Mouse (Mus musculus) spleen, postnatal 4 days (tissue): ENCODE measurements around the gene Hdac7.
A peak's percentile ranks its signal among the peaks of the same experiment; 100 is the strongest.
"Not testable (repeated sequence)": the region's sequence is repeated elsewhere in the genome, so short reads cannot be mapped to it uniquely, and the experiment has no call there.

Source experiments
- DNase-seq, 2 experiments: peaks; one replicate each; pipeline ENCODE4 v3.0.0; 2022; ENCODE audit warnings: low spot score in 2 of 2

The Hdac7 gene

DNA sequence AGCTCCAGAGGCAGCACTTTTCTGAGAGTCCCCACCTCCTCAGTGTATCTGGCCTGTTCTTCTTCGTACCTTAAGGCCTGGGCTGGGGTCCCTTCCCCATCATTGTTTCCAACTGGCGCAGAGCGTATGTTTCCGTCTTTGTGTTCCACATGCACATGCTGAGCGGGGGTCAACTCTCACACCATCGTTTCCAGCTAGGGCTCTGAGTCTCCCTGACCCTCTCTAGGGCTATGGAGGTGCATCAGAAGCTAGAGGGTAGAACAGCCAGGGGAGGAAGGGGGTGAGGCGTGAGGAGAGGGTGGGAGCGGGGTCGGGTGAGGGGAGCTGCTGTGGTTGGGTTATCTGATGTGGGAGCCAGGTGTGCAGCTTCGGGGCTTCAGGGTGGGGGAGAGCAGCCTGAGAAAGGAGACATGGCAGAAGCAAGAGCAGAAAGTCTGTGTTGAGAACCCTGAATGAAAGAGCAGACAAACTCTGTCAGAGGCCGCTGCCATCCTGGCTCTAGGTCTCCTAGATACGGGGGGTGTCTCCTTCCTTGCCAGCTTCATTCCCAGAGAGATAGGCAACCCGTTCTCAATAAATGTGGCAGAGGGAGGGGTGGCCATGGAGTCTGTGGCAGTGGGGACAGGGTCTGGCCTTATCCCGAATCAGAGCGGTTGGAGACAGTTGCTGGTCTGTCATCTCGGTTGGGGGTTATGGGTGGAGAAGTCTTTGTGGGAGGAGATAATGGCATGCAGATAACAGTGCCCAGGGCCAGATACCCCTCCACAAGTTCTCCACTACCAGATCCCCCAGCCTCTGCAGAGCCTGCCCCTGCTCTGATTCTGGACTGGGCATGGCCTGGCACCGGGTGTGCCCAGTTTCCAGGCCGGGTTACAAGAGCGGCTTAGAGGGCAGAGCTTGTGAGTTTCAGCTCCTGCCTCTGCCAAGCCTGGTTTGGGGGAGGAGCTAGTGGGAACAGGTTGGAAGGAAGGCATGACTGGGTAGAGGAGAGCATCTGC lies at the start of gene Hdac7:
Gene Hdac7 (minus strand): TSS at position 466 of the 998 bp plus-strand sequence.
- peak in 1 of 2 experiments; percentile 68 for DNase-seq

DNA sequence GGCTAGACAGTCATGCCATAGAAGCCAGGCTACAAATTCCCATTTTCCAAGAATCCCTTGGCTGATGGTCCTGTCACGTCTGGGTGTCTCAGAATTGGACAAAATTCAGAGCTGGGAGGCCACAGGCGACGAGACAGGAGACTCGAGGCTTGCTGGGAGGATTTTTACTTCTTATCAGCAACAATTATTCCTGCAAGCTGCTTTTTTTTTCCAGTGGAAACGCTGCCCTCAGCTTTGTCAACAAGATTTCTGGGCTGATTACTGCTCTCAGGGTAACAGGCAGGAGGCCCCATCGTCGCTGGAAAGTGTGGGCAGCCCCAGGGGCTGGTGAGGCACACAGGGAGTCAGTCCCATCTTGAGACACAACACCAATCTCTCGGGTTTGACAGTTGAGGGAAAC lies 48.2 kb upstream of the Hdac7 start:
- DNase-seq, result no peak

DNA sequence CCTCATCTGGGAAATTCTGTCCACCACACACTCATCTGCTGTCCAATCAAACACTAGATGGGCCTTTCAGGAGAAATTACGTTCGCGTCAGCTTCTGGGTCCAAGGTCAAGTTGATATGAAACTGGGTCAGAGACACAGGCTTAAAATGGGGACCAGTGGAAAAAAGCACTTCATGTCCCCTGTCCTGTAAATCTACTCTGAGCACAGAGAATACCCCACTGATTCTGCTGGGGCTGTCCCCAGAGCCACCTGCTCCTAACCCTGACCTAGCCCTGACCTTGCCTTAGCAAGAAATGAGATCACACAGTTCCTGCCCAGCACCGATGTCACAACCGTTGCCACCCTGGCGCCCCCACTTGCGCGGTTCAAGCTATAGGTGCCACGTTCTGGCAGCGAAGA lies 46.1 kb upstream of the Hdac7 start:
- DNase-seq, result no peak

DNA sequence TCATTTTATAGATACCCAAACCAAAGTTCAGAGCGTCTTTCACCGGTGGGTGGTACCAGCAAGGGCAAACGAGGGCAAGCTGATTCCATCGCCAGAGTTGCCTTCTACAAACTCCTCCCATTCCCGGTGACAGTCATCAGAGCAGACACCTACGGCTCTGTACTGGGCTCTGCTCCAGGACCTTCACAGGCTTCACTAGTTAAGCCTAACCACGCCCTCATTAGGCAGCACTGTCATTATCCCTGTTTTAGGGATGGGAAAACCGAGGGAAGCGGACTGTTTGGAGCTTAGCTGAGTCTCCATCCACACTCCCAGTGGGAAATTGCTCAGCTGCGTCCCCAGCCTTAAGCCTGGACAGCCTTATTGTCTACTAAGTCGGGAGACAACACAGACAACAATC lies 45.7 kb upstream of the Hdac7 start:
- no peak for DNase-seq

DNA sequence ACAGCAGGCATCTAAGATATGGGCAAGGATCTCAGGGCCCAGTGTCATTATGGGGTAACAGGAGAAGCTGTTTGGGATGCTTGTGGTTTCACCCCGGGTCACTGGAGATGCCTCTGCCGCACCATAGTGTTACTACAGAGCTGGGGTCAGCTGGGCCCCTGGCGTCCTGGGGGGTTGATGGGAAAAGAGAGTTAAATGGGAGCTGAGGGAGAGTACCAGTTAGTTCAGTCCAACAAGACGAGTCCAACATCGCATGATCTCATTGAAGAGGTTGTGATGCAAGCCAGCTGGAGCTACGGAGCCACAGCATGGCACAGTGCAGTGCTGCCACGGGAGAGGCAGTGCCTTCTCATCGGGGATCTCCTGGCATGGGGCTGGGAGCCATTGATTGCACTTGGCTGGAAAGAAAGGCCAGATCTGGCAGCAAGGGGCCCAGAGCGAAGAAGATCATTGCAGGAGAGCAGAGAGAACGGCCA lies 43.3 kb upstream of the Hdac7 start:
- no peak for DNase-seq

DNA sequence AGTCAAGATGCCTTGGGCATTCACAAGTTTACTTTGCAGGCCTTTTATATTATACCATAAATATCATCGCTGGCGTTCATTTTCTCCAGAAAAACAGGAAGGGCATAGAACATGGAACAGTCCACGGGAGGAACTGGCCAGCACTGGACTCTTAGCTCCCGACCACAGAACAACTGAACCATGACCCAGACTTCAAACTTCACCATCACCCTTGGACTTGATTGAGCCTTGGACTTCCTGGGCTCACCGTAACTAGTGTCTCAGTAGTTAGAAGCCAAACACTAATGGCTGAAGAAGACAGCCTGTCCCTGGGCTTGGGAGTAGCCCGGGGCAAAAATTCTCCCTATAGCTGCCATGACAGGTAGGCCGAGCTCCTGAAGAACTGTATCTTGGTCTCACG lies 37.1 kb upstream of the Hdac7 start:
- DNase-seq, result no peak

DNA sequence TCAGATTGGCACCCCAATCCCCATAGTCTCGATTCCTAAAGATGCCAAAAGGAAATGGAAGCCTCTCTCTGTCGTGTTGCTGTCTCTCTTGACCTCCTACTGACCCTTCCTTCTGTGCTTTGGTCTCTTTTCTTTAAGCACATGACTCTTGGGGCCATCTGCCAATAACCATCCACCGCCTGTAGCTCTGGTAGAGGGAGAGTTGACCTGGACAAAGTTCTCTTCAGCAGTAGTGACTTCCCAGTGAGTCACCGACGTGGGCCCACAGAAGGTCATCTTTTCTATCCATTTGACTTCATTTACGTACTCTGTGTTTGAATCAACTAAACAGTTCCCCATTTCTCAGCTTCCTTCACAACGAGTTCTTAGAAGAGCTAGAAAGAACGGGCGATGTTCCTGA lies 36.1 kb upstream of the Hdac7 start:
- DNase-seq, result no peak

DNA sequence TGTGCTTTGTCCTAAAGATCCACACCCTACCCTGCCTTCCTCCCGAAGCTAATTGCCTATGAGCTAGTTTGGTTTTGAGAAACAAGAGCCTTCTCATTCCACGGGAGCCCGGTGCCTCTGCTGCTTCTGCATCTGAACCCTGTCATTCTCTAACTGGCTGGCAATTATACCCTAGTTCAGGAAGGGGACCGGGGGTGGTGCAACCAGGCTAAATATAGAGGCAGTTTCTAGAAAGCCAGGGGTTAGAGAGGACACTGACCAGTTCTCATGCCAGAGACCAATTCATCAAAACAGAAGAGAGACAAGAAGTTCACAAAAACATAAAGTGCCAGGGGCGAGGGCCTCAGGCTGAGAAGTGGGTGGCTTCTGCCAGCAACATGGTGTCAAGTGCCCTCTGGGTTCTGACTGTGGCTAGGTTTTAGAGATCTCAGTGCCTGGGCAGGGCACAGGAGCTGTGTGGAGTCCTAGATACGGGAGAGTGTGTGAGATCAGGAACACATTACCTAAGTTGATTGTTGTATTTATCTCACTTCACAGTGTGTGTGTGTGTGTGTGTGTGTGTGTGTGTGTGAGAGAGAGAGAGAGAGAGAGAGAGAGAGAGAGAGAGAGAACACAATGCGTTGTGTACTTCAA lies 34.5 kb upstream of the Hdac7 start:
- DNase-seq, result no peak

DNA sequence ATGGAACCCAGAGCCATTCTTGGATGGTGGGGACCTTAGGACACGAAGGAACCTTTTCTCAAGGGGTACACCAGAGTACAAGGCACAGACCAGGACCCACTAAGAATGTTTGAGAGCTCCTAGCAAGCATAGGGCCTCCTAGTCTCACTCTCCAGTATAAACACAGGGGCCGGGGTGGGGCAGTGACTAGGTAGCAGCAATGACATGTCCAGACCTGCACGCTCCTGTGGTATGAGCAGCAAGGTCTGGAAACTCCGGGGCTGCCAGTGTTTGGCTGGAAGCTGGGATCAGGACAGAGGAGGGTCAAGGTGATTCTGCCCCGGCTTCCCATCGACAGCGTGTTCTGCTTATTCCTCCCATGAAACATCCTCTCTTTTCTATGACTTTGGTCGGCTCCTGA lies 31.5 kb upstream of the Hdac7 start:
- no peak for DNase-seq

DNA sequence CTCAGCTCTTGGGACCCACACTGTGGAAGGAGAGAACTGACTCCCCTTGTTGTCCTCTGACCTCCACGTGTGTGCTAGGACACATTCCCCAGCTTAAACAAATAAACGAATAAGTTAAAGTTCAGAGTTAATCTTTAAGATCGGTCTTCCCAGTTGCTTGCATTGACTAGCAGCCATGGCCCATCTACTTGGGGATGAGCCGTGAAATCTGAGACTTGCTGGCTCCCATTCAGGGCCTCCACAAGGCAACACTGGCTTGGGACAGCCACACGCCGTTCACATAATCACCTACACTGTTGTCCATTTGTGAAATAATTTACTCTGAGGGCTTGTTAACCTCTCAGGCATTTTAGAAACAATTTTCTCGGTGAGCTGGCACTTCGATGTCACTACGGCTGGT lies 29.4 kb upstream of the Hdac7 start:
- DNase-seq, result no peak

DNA sequence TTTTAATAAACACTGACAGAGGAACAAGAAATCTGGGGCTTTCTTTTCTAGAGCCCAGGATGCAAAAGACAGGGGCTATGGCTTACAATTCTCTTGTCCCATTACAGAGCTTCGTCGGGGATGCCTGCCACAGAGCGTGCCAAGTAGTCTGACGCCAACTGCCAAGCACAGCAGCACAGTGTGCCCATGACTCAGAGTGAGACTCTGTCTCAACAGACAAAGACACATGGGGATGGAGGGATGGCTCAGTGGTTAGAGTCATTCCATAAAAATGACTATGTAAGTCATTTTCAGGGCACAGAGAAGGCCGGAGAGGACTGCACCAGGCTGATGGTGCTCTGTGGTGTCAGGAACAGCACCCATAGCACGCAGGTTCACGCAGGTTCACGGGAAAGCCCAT lies 27.9 kb upstream of the Hdac7 start:
- no peak for DNase-seq

DNA sequence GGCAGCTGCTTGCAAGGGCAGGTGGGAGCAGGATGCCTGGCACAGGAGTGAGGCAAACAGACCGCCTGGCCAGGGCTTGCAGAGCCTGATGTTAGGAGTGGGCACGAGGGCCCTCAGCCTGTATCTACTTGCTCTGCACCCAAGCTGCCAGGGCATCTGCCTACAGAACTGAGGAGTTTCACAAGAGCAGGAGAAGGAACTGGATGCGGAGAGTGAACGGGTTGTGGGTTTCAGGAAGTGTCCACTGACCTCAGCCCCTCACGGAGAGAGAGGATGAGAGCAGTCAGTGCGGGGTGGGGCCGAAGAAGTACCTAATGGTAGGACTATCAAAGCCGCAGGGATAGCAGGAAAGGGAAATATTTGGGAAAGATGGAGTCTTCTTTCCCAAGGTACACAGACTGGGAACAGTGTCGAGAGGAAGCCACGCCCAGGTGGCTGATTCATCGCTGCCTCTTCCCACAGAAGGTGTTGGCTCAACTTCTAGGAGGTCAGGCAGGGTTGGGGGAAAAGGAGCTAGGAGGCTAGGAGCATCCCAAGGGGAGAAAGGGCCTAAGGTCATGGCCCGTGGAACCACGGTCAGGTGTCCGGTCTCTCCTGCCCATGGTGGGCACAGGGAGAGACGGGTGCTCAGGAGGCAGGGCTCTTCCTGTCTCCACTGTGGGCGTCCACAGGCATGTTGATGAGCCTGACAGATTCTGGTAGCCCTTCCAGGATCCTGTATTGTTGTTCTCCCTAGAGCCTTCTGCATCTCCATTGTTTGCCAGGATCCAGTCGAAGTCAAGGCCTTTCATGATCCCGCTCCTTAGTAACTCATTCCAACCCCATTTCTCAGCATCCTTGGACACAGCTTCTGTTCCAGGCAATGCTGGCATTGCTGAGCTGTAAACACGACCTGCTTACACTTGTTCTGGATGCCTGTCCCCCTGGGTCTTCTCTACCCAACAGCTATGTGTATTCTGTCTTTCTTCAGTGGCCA lies 27.0 kb upstream of the Hdac7 start:
- DNase-seq, result no peak

DNA sequence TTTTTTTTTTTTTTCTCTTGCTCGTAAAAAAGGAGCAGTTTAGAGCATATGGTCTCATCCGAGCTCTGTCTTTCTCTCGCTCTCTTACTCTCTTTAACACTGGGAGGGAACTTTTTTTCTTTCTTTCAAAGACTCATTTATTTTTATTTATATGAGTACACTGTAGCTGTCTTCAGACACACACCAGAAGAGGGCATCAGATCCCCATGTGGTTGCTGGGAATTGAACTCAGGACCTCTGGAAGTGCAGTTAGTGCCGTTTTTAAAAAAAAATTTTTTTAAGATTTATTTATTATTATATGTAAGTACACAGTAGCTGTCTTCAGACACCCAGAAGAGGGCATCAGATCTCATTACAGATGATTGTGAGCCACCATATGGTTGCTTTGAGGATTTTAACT lies 25.8 kb upstream of the Hdac7 start:
- DNase-seq, result not testable (repeated sequence)

DNA sequence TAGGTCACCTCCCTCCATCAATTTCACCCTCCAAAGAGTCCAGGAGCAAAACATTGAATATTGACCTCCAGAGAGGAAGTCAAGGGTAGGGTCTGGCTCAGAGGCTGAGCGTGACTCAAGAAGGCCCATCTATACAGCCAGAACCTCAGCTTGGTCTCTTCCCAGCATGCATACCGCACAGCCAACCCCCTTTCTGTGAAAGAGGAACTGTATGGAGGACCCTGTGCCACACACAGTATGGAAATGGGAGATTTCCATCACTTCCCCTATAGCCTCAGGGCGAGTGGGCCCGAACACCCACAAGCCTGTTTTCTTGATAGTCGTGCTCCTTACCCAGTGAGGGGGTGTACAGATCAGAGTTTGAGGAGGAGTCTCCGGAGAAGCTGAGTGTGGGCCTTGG lies 24.7 kb upstream of the Hdac7 start:
- no peak for DNase-seq

DNA sequence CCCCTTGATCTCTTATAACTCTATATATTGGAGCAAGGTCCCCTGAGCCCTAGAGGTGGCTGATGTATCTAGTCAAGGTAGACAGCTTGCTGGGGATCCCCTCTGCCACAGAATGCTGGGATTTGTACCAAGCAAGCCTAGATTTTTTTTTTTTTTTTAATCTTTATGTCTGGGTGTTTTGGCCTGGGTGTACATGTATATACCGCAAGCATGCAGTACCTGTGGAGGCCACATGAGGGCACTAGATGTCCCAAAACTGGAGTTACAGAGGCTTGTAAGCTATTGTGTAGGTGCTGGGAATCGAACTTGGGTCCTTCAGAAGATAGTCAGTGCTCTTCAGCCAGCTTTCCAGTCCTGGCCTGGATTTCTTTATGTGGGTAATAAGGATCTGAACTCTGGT lies 21.7 kb upstream of the Hdac7 start:
- no peak for DNase-seq

DNA sequence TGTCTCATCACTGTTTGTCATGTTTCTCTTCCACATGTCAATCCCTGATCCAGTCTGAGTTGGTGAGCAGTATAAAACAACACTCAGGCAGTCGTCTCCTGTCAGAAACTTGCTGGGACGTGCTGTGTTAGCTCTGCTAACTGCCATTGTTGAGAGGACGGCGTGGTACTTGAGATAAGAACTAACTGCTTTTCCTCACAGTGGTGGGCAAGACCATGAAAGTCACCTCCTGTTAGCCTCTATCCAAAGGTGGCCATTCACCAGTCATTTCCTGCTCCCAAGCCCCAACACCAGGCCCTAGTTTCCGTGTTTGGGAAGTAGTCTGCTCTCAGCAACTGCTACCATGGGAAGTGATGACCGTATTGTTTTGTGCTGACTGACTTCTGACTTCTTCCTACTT lies 20.9 kb upstream of the Hdac7 start:
- no peak for DNase-seq

DNA sequence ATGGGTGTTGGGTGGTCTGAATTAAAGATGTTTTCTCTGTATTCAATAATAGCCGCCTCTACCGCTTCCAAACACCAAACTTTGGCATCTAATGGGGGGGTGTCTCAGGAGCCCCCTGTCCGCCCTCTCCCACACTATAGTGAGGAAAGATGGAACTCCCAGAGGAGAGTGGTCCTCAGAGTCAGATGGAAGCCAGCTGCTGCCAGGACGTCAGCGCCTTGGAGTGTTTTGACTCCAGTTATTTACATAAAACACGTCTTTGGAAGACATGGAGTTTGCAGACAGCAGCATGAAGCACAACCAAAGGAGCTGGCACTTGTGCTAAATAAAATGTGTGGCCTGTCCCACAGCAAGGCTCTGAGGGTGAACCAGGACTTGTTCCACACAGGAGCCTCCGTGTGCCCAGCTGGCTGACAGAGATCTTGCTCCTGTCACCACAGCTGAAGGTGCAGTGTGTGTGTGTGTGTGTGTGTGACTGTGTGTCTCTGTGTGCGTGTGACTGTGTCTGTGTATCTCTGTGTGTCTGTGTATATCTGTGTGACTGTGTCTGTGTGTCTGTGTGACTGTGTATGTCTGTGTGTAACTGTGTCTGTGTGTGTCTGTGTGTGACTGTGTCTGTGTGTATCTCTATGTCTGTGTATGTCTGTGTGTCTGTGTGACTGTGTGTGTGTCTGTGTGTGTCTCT lies 20.2 kb upstream of the Hdac7 start:
- DNase-seq, result no peak

DNA sequence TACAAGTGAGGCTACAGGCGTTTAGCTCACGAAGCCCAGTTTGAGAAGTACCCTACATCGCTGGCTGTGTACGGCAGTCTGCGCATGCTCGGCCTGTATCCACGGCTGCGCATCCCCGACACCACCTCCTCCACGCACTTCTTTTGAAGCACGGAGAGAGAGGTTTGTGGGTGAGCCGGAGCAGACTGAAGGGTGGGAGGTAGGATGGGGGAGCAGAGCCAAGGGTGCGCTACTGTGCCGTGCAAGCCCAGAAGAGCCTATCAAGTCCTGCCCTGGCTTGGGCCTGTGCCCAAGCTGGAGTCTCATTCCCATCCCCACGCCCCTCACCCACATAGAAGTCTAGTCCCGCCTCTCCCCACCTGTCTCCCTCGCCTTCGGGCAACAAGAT lies 19.2 kb upstream of the Hdac7 start:
- no peak for DNase-seq

DNA sequence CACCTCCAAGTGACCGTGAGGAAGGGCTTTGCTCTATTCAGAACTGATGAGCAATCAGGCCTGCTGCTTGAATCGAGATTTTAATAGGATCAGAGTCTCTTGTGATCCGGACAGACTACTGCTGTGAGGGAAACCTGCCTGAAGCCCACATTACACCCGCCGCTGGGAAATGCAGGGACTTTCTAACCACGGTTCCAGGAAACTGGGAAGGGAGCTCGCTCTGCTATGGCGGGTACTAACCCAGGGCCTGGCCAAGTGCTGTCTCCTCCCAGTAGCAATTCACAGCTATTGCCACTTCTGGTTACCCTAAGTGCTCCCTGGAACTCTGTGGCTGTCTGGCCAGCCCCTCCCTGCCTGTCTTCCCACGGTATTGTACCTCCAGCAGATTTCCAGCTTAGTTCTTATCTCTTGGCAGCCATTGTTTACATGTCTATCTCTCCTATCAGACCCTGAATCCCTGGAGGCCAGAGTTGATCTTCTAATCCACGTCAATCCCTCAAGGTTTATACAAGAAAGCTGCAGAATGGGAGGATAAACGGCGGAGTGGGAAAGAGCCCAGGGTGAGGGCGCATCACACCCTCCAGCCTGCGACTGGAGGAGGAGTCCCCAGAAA lies 18.7 kb upstream of the Hdac7 start:
- no peak for DNase-seq

DNA sequence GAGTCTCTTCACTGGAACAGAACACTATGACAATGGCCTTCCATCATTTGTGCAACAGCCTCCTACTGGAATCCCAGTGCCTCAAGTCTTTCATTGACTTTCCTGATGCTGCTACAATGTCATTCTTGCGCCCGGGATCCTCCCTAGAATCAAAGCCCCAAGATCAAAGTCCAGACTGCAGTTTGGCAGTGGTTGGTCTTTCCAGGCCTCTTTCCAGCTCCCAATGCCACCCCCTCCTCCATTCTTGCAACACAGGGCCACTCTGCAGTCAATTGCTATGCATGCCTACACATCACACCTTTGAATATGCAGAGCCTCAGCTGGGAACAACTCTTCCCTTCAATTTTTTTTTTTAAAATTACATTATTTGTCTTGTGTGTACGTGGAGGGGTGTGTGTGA lies 16.1 kb upstream of the Hdac7 start:
- DNase-seq, result no peak

DNA sequence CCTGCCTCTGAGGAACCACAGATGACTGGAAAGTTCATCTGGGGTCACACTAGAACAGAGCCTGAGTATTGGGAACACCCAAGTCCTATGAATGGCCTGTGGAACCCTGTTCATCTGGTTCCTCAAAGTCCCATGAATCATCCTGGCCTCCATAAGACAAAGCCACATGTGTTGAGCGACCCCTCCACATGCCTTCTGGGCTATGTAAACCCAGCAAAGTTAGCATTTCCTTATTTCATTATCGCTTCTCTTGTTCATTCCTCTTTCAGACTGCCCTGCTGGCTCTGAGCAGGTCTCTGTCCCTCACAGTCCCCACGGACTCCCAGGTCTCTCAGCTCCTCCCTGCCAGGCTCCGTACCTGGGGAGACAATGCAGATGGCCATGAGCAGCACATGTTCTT lies 14.1 kb upstream of the Hdac7 start:
- DNase-seq, result no peak
